Mouse (Mus musculus) hindbrain, postnatal 0 days (tissue): ENCODE results near the gene Cactin. TPM values are rescaled to one million over a fixed set of nuclear protein-coding genes. Genes with fewer than 3 reads are reported as not detected.

Experiments used
- ATAC-seq: fragments of 200-750 bp; cut with Nextera tagmentation; 2 replicates; pipeline ENCODE4 v1.8.0; 2017; ENCODE audit warnings: mild to moderate bottlenecking, moderate TSS enrichment, moderate library complexity
- DNase-seq: peaks from one replicate; pipeline ENCODE4 v3.0.0-alpha.2; 2015; ENCODE audit warnings: low spot score
- H3K27ac ChIP-seq: fragments of 300-500 bp; sonication (generic); 2 replicates; pipeline ENCODE4 v1.5.1; 2014; ENCODE audit warnings: mild to moderate bottlenecking
- H3K27me3 ChIP-seq: fragments of 300-500 bp; sonication (generic); 2 replicates; pipeline ENCODE4 v1.6.1; 2014; ENCODE audit warnings: low read length, mixed read lengths; ENCODE audit not compliant: insufficient read depth
- H3K36me3 ChIP-seq: fragments of 300-500 bp; sonication (generic); 2 replicates; pipeline ENCODE4 v1.6.1; 2014; ENCODE audit warnings: low read length, mixed read lengths; ENCODE audit not compliant: insufficient read depth
- H3K4me1 ChIP-seq: fragments of 300-500 bp; sonication (generic); 2 replicates; pipeline ENCODE4 v1.6.1; 2014; ENCODE audit warnings: antibody characterized with exemption, low read length, mixed read lengths; ENCODE audit not compliant: insufficient read depth
- H3K4me2 ChIP-seq: fragments of 300-500 bp; sonication (generic); 2 replicates; pipeline ENCODE4 v1.6.1; 2014; ENCODE audit warnings: low read depth, mild to moderate bottlenecking, low read length, moderate library complexity, mixed read lengths
- H3K4me3 ChIP-seq: fragments of 300-500 bp; sonication (generic); 2 replicates; pipeline ENCODE4 v1.5.1; 2014; ENCODE audit warnings: low read length
- H3K9ac ChIP-seq: fragments of 300-500 bp; sonication (generic); replicated peaks from 2 replicates; pipeline ENCODE4 v1.6.1; 2014; ENCODE audit warnings: mild to moderate bottlenecking, low read length, moderate library complexity, mixed read lengths
- H3K9me3 ChIP-seq: fragments of 300-500 bp; sonication (generic); 2 replicates; pipeline ENCODE4 v1.6.1; 2016; ENCODE audit warnings: low read length, mixed read lengths
- CTCF ChIP-seq: IDR thresholded peaks from 2 replicates; pipeline ENCODE4 v1.5.1; 2016; ENCODE audit warnings: antibody characterized with exemption, control low read depth, low read depth
- WGBS: fragments of 180-500 bp; shearing (Covaris S2); extraction: QIAGEN DNeasy Blood & Tissue Kit; methylation state at CpG from one replicate; pipeline ENCODE4 v1.1.7; 2014; 5-methylcytosine and 5-hydroxymethylcytosine counted together
- polyA plus RNA-seq: library from polyadenylated mRNA; unstranded; fragments of >200 nt; fragmentation: Nextera tagmentation; extraction: Ambion mirVana; gene quantifications from 2 replicates; pipeline ENCODE4 v1.2.1, GENCODE M21; 2015
- total RNA-seq: library from RNA; depleted of rRNA; stranded (reverse); fragments of >200 nt; gene quantifications from 2 replicates; pipeline ENCODE4 v1.2.3, GENCODE M21; 2014

Gene Cactin
- total and polyA plus RNA-seq, 2 experiments from 2014 or later: 20.2 to 24.3 TPM

GRCm38 (mm10) chr10:81306173-81306668 is 14.7 kb upstream of the Cactin start:
- H3K4me2 ChIP-seq: no peak overlapping the region
- no peak overlapping the region for H3K4me3 ChIP-seq
- 92% methylated on average over 12 of the region's 12 CpGs for WGBS
- H3K4me1 ChIP-seq: no peaks in the 10 kb centered on the region
- DNase-seq (no peak), ATAC-seq (no peak)
- H3K27ac ChIP-seq: no peak overlapping the region
- H3K9me3 ChIP-seq: no peaks in the 10 kb centered on the region
- H3K36me3 ChIP-seq: peaks cover 52% of the 10 kb centered on the region
- H3K9ac ChIP-seq: no peak overlapping the region
- no peaks in the 10 kb centered on the region for H3K27me3 ChIP-seq
- no peak for TF ChIP-seq CTCF

DNA sequence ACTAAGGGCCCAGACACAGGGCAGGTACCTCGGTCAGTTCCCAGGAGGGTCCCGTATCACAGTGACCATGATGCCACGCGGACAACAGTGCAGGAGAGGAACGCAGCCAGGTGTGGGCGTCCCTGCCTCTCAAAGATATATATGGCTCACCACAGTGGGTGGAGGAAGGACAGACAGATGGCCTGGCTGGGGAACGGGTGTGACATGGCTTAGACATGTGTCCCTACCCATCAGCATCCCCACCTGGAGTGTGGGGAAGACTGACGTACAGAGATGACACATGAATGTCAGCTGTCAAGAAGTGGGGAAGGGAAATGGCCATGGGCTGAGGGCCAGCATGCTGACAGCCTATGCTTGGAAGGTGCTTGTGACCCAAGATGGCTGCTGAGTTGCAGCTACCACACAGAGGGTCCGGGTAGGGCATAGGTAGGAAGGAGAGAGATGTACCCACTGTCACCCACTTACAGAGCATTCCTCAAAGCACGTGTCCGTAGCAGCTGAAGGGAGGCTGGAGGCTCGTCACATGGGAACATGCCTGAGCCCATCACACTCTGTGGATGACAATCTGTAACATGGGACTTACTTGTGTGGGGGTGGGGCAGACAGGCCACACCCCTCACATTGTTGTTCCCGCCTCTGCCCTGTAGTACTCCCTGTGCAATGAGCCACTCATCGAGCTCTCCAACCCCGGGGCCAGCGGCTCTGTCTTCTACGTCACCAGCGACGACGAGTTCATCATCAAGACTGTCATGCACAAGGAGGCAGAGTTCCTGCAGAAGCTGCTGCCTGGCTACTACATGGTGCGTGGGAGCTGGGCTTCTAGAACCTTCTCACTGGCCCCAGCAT is 13.8 kb upstream of the Cactin start:
- Histone ChIP-seq H3K27ac (no peak overlapping the region), H3K4me3 (no peak overlapping the region), H3K9me3 (no peaks in the 10 kb centered on the region), H3K4me2 (no peak overlapping the region), H3K36me3 (peaks cover 60% of the 10 kb centered on the region), H3K4me1 (no peaks in the 10 kb centered on the region), H3K9ac (no peak overlapping the region), H3K27me3 (no peaks in the 10 kb centered on the region)
- 94% methylated on average over 21 of the region's 21 CpGs for WGBS
- ATAC-seq (no peak), DNase-seq (no peak)
- no peak for TF ChIP-seq CTCF

DNA sequence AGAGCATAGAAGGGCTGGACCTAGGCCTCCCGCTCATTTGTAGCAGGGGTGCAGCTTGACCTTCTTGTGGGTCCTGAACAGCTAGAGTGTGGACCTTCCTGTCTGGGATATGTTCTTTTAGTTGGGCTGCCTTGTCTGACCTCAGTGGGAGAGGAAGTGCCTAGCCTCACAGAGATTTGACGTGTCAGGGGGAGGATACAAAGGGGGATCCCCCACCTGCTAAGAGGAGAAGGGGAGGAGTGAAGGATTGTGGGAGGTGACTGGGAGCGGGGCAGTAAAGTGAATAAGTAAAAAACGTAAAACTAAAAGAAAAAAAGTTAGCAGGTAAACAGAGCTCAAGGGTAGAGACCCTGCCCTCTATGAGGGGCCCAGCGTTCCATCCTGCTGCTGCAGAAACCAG is 11.3 kb upstream of the Cactin start:
- Histone ChIP-seq H3K4me1 (no peaks in the 10 kb centered on the region), H3K9me3 (no peaks in the 10 kb centered on the region), H3K9ac (no peak overlapping the region), H3K36me3 (peaks cover 79% of the 10 kb centered on the region), H3K27me3 (no peaks in the 10 kb centered on the region), H3K27ac (no peak overlapping the region), H3K4me2 (no peak overlapping the region), H3K4me3 (no peak overlapping the region)
- DNase-seq: no peak
- no peak for ATAC-seq
- TF ChIP-seq CTCF: no peak
- WGBS: 86% methylated on average over 5 of the region's 5 CpGs

DNA sequence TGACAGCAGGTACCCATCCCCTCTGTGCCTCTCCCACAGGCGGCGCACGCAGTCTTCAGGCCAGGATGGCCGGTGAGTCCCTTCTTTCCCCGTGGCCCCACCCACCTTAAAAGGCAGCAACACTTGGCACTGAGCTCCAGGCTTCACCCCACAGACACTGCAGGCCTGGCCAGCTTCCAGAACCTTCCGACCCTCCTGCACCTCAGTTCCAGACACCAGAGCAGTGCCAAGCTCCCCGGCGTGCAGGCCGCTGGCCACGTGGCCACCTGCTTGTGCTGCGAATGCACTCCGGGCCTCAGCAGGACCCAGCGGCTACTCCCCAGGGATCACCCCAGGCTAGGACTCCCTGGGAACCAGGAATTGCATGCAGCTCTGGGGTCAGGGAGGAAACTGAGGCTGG is 7.3 kb upstream of the Cactin start:
- WGBS: 85% methylated on average over 13 of the region's 13 CpGs

DNA sequence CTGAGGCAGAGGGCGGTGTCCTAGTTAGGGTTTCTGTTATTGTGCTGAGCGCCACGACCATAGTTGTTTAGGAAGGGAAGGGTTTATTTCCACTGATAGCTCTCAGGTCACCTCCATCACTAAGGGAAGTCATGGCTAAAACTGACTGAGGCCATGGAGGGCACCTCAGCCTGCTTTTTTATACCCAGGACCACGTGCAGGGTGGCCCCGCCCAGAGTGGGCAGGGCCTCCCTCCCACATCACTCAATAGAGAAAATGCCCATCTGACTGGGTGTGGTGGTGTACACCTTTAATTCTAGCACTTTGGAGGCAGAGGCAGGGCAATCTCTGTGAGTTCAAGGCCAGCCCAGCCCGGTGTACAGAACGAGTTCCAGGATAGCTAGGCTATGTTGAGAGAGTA is 6.7 kb upstream of the Cactin start:
- 77% methylated on average over 7 of the region's 7 CpGs for WGBS
- H3K4me3 ChIP-seq: no peak overlapping the region
- H3K36me3 ChIP-seq: peaks cover 74% of the 10 kb centered on the region
- no peaks in the 10 kb centered on the region for H3K4me1 ChIP-seq
- ATAC-seq: no peak
- no peak for TF ChIP-seq CTCF
- no peak overlapping the region for H3K27ac ChIP-seq
- H3K4me2 ChIP-seq: no peak overlapping the region
- no peaks in the 10 kb centered on the region for H3K9me3 ChIP-seq
- no peak overlapping the region for H3K9ac ChIP-seq
- no peaks in the 10 kb centered on the region for H3K27me3 ChIP-seq
- DNase-seq: no peak

More for the DNA sequence above, 7.3 kb upstream of the Cactin start:
- H3K27ac ChIP-seq: no peak overlapping the region
- H3K4me1 ChIP-seq: no peaks in the 10 kb centered on the region
- no peak overlapping the region for H3K4me2 ChIP-seq
- no peak overlapping the region for H3K4me3 ChIP-seq
- DNase-seq (no peak), ATAC-seq (no peak)
- peaks cover 79% of the 10 kb centered on the region for H3K36me3 ChIP-seq
- H3K9ac ChIP-seq: no peak overlapping the region
- H3K9me3 ChIP-seq: no peaks in the 10 kb centered on the region
- H3K27me3 ChIP-seq: no peaks in the 10 kb centered on the region
- TF ChIP-seq CTCF: no peak

DNA sequence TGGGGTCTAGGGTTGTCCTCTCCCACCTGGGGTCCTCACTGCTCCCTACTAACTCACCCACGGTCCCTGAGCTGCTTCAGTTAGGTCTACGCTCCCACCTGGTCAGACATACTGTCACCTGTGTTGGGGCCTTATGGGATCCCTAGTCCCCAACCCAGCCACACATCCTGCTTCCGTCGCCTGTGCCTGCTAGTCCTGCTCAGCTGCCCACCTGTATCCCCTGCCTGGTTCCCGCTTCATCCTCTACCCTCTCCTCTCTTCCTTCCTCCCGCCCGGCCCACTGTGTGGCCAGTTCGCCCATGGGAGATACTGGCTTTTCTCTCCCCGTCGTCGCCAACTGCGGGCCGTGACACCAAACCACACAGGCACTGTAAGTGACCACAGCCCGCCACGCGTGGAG is 5.3 kb upstream of the Cactin start:
- WGBS: 90% methylated on average over 16 of the region's 16 CpGs
- Histone ChIP-seq H3K27ac (no peak overlapping the region), H3K4me3 (no peak overlapping the region), H3K36me3 (peaks cover 62% of the 10 kb centered on the region), H3K4me1 (peaks cover 5% of the 10 kb centered on the region; the same call in 1 of the 2 replicates), H3K4me2 (no peak overlapping the region), H3K27me3 (no peaks in the 10 kb centered on the region), H3K9ac (no peak overlapping the region), H3K9me3 (no peaks in the 10 kb centered on the region)
- TF ChIP-seq CTCF: no peak
- ATAC-seq: no peak
- no peak for DNase-seq
